ENCODE assay signal across 8 mouse cellular contexts in genomic region chr12:111669000-111669788, GRCm38 (mm10). TPM values are rescaled to one million over a fixed set of nuclear protein-coding genes. Genes with fewer than 3 reads are reported as not detected.
DNase-seq lines count a peak whose midpoint lies in the region; ATAC-seq lines count a peak whose summit lies in the region.

No protein-coding gene starts in this region.

- H3K4me3 ChIP-seq in megakaryocyte, embryonic 14.5 days (replicated peaks): peak overlapping the region; percentile 92
- 0 out of 2 replicates have a peak overlapping the region, but pooled peaks have one; percentile 17 for H3K4me3 ChIP-seq in embryonic facial prominence, embryonic 14.5 days (ENCODE audit: low read depth, low read length)
- no peak overlapping the region for H3K4me3 ChIP-seq in liver, embryonic 16.5 days (ENCODE audit: low read depth, low read length)

- peak overlapping the region; percentile 82 for H3K27ac ChIP-seq in embryonic facial prominence, embryonic 14.5 days (replicated peaks; ENCODE audit: low read depth, low read length)
- peak overlapping the region; percentile 62 for H3K27ac ChIP-seq in liver, embryonic 16.5 days (ENCODE audit: low read length)

- intact Hi-C loops in heart, postnatal 25 days (cut with DNase I): loop anchor here (1.0 to 5.0 kb wide), 3 partner anchors 27 to 293 kb away; no protein-coding TSS in a partner anchor

- peaks cover 15% of the 10 kb centered on the region for H3K36me3 ChIP-seq in megakaryocyte, embryonic 14.5 days (replicated peaks; ENCODE audit: low read length)
- 0 out of 2 replicates have a peak, but pooled peaks cover 5% of the 10 kb centered on the region for H3K36me3 ChIP-seq in embryonic facial prominence, embryonic 14.5 days (ENCODE audit: control insufficient read depth, insufficient read depth, low read length)
- H3K36me3 ChIP-seq in liver, embryonic 16.5 days (ENCODE audit: control insufficient read depth, insufficient read depth): no peaks in the 10 kb centered on the region

- 62% methylated on average over 21 of the region's 23 CpGs for WGBS in embryonic facial prominence, embryonic 14.5 days
- 61% methylated on average over 23 of the region's 23 CpGs for WGBS in liver, embryonic 16.5 days (ENCODE audit: insufficient replicate concordance)

- ATAC-seq in megakaryocyte, adult 5-6 weeks (ENCODE audit: poor library complexity, severe bottlenecking): no peak
- no peak for ATAC-seq in embryonic facial prominence, embryonic 14.5 days (ENCODE audit: low read depth)
- ATAC-seq in liver, embryonic 16.5 days (ENCODE audit: low read depth): peak; percentile 12

- no peaks in the 10 kb centered on the region for H3K9me3 ChIP-seq in megakaryocyte, embryonic 14.5 days
- no peaks in the 10 kb centered on the region for H3K9me3 ChIP-seq in embryonic facial prominence, embryonic 14.5 days (ENCODE audit: control insufficient read depth, low read length)
- H3K9me3 ChIP-seq in liver, embryonic 16.5 days (replicated peaks; ENCODE audit: control insufficient read depth, low read length): no peaks in the 10 kb centered on the region

- H3K4me1 ChIP-seq in megakaryocyte, embryonic 14.5 days: peaks cover 92% of the 10 kb centered on the region
- peaks cover 20% of the 10 kb centered on the region for H3K4me1 ChIP-seq in embryonic facial prominence, embryonic 14.5 days (ENCODE audit: control insufficient read depth, insufficient read depth, low read length)
- H3K4me1 ChIP-seq in liver, embryonic 16.5 days (ENCODE audit: control insufficient read depth, low read depth, low read length): peaks cover 15% of the 10 kb centered on the region

- peak overlapping the region; percentile 98 for H3K4me2 ChIP-seq in embryonic facial prominence, embryonic 14.5 days (ENCODE audit: low read depth, low read length)
- peak overlapping the region; percentile 57 for H3K4me2 ChIP-seq in liver, embryonic 16.5 days (ENCODE audit: low read depth, low read length)

- peak overlapping the region; percentile 44 for H3K9ac ChIP-seq in embryonic facial prominence, embryonic 14.5 days (ENCODE audit: low read depth, low read length)
- peak overlapping the region; percentile 51; the same call in 1 of the 2 replicates for H3K9ac ChIP-seq in liver, embryonic 16.5 days (ENCODE audit: low read depth, low read length)

- peaks cover 40% of the 10 kb centered on the region for H3K27me3 ChIP-seq in megakaryocyte, embryonic 14.5 days (replicated peaks)
- peaks cover 47% of the 10 kb centered on the region for H3K27me3 ChIP-seq in embryonic facial prominence, embryonic 14.5 days (replicated peaks; ENCODE audit: control insufficient read depth, insufficient read depth, low read length)
- H3K27me3 ChIP-seq in liver, embryonic 16.5 days (ENCODE audit: control insufficient read depth, insufficient read depth, low read depth, low read length): peaks cover 53% of the 10 kb centered on the region

- DNase-seq in embryonic facial prominence, embryonic 14.5 days (ENCODE audit: low spot score): peak; percentile 64
- peak; percentile 46 for DNase-seq in heart, postnatal 25 days (ENCODE audit: low spot score)
- peak; percentile 84 for DNase-seq in skeletal muscle tissue, adult 2 months (ENCODE audit: low read depth, low spot score)
- DNase-seq in urinary bladder, adult 2 months (ENCODE audit: low spot score): no peak
- no peak for DNase-seq in ovary, postnatal 10 days (ENCODE audit: low spot score)

RNA-seq across cellular contexts. Expression of gene Ckb, which starts 2.9 kb away (rescaled TPM):
- polyA plus RNA-seq in megakaryocyte, embryonic 14.5 days (2012; ENCODE audit: insufficient read depth, low replicate concordance): 64.6 and 102 TPM in 2 replicates
- total RNA-seq in megakaryocyte, adult 5-6 weeks (2015): 8.0 and 9.7 TPM in 2 replicates
- 22.0 and 23.1 TPM in 2 replicates for total RNA-seq in megakaryocyte, adult 5-6 weeks (2017)
- 206 and 208 TPM in 2 replicates for polyA plus RNA-seq in embryonic facial prominence, embryonic 14.5 days (2014; fragmentation: Nextera tagmentation; extraction: Ambion mirVana)
- 10 to 100 TPM; 91.2 to 98.8 TPM for total RNA-seq in heart, postnatal 25 days (2021)
- 39.2 and 44.8 TPM in 2 replicates for polyA plus RNA-seq in liver, embryonic 16.5 days (2015; fragmentation: Nextera tagmentation; extraction: Ambion mirVana)
- polyA plus RNA-seq in urinary bladder, adult 2 months (2012; rRNA removed): 2,258 and 2,468 TPM in 2 replicates

RNA-seq across cellular contexts. Expression of gene Trmt61a, which starts 8.7 kb away (rescaled TPM):
- polyA plus RNA-seq in megakaryocyte, embryonic 14.5 days (2012; ENCODE audit: insufficient read depth, low replicate concordance): 9.9 and 10.0 TPM in 2 replicates
- 2.3 and 3.2 TPM in 2 replicates for total RNA-seq in megakaryocyte, adult 5-6 weeks (2015)
- total RNA-seq in megakaryocyte, adult 5-6 weeks (2017): 2.2 and 3.8 TPM in 2 replicates
- 5.8 and 7.9 TPM in 2 replicates for polyA plus RNA-seq in embryonic facial prominence, embryonic 14.5 days (2014; fragmentation: Nextera tagmentation; extraction: Ambion mirVana)
- total RNA-seq in heart, postnatal 25 days (2021): 1 to 10 TPM; 4.4 to 5.7 TPM
- polyA plus RNA-seq in liver, embryonic 16.5 days (2015; fragmentation: Nextera tagmentation; extraction: Ambion mirVana): 3.7 and 4.6 TPM in 2 replicates
- 17.1 and 25.1 TPM in 2 replicates for polyA plus RNA-seq in urinary bladder, adult 2 months (2012; rRNA removed)

RNA-seq across cellular contexts. Expression of gene Bag5, which starts 43.9 kb away (rescaled TPM):
- polyA plus RNA-seq in megakaryocyte, embryonic 14.5 days (2012; ENCODE audit: insufficient read depth, low replicate concordance): 2.5 and 4.8 TPM in 2 replicates
- total RNA-seq in megakaryocyte, adult 5-6 weeks (2015): 10.8 and 11.4 TPM in 2 replicates
- 19.1 and 21.8 TPM in 2 replicates for total RNA-seq in megakaryocyte, adult 5-6 weeks (2017)
- 59.0 and 61.5 TPM in 2 replicates for polyA plus RNA-seq in embryonic facial prominence, embryonic 14.5 days (2014; fragmentation: Nextera tagmentation; extraction: Ambion mirVana)
- 10 to 100 TPM; 19.4 to 21.2 TPM for total RNA-seq in heart, postnatal 25 days (2021)
- 14.1 and 14.4 TPM in 2 replicates for polyA plus RNA-seq in liver, embryonic 16.5 days (2015; fragmentation: Nextera tagmentation; extraction: Ambion mirVana)
- 30.4 and 32.8 TPM in 2 replicates for polyA plus RNA-seq in urinary bladder, adult 2 months (2012; rRNA removed)

RNA-seq across cellular contexts. Expression of gene Apopt1, which starts 43.9 kb away (rescaled TPM):
- polyA plus RNA-seq in megakaryocyte, embryonic 14.5 days (2012; ENCODE audit: insufficient read depth, low replicate concordance): 65.2 and 126 TPM in 2 replicates
- 44.6 and 45.0 TPM in 2 replicates for total RNA-seq in megakaryocyte, adult 5-6 weeks (2015)
- total RNA-seq in megakaryocyte, adult 5-6 weeks (2017): 60.6 and 61.0 TPM in 2 replicates
- 46.6 and 48.0 TPM in 2 replicates for polyA plus RNA-seq in embryonic facial prominence, embryonic 14.5 days (2014; fragmentation: Nextera tagmentation; extraction: Ambion mirVana)
- 10 to 100 TPM; 32.1 to 36.4 TPM for total RNA-seq in heart, postnatal 25 days (2021)
- 17.5 TPM in 2 replicates for polyA plus RNA-seq in liver, embryonic 16.5 days (2015; fragmentation: Nextera tagmentation; extraction: Ambion mirVana)
- polyA plus RNA-seq in urinary bladder, adult 2 months (2012; rRNA removed): 47.1 and 50.6 TPM in 2 replicates

Comparison
In these comparisons a context has a peak if more than half of its experiments do, and no peak if none do; other contexts are left out.
1. DNase-seq: peak in embryonic facial prominence, embryonic 14.5 days (single experiment), heart, postnatal 25 days (single experiment) and skeletal muscle tissue, adult 2 months (single experiment); none in urinary bladder, adult 2 months (single experiment) and ovary, postnatal 10 days (single experiment).
2. RNA of gene Ckb, which starts 2.9 kb away (polyA plus RNA-seq): 2,258 to 2,468 TPM in urinary bladder, adult 2 months; 206 to 208 TPM in embryonic facial prominence, embryonic 14.5 days, 64.6 to 102 TPM in megakaryocyte, embryonic 14.5 days and 39.2 to 44.8 TPM in liver, embryonic 16.5 days; every median in the first group is over 10 times any median in the second.